Mouse (Mus musculus): ENCODE measurements at regions not wholly inside any gene's neighbourhood (a gene's known extent, or its start where the extent isn't known, plus 50 kb on each side); places are given as distances from the start of the nearest gene placed in this dataset.

DNA sequence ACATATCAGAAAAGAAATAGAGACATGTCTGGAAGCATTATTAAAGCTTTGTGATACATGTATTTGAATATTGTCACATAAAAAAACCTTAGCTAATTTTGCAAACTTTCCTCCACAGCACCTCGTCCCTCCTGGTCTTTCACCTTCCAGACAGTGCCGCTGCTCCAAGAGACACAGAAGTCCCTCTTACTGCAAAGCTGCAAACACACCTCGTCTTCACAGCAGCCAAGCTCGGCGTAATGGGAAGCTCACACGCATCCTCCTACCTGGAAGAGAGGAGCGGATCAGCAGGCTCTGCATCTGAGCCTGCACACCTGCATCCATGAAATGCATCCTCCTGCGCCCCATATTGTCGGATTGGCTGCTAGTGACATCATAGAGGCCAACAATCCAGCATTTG is 208.4 kb downstream of the Irx2 start:
- Histone ChIP-seq H3K4me3 (replicated peaks) (no peak overlapping the region), H3K27me3 (peaks cover 4% of the 10 kb centered on the region; the same call in 1 of the 2 replicates), H3K27ac (replicated peaks) (no peak overlapping the region), H3K36me3 (no peaks in the 10 kb centered on the region), H3K9ac (no peak overlapping the region), H3K9me3 (replicated peaks) (no peaks in the 10 kb centered on the region), H3K4me1 (no peaks in the 10 kb centered on the region), H3K4me2 (replicated peaks) (no peak overlapping the region)
- no peak for ATAC-seq (ENCODE audit: insufficient number of reproducible peaks, low FRiP score, low TSS enrichment, low read depth)
- 81% methylated on average over 9 of the region's 9 CpGs for WGBS

DNA sequence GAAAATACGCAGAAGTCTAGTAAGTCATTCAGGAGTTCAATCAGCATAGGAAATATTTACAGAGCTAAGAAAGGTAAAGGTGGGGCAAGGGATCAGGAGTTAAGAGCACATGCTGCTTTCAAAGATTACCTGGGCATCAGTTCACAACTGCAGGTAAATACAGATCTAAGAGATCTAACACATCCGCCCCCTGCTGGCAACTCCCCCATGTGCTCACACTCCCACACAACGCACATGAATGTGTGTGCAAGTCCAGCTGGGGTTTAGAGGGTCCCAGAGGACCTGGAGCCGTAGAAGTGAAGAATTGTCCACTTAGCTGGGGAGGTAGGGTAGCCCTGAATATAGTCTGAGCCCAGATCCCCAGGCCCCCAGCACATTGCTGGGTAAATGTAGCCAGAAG is 219.5 kb downstream of the Irx2 start:
- no peak for ATAC-seq (ENCODE audit: insufficient number of reproducible peaks, low FRiP score, low TSS enrichment, low read depth)

DNA sequence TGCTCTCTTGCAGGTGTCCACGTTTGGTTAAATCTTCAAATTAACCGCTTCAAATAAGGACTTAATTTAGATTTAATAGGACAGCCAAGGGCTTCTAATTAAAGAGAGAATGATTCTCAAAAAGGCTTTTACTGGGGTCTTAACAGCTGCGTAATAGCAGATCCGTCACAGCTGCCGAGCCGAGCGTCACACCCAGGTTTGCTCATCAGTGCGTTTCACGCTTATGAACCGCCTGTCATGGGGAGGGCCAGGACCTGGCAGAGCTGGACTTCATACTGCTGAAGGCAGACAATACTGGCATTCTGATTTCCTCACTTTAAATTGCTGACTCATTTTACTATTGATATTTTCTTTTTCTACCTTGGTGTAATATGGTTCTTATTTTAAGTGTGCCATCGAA is 221.2 kb downstream of the Irx2 start:
- Histone ChIP-seq H3K9me3 (replicated peaks) (no peaks in the 10 kb centered on the region), H3K4me3 (replicated peaks) (no peak overlapping the region), H3K4me1 (peaks cover 4% of the 10 kb centered on the region; the same call in 1 of the 2 replicates), H3K36me3 (no peaks in the 10 kb centered on the region), H3K4me2 (replicated peaks) (no peak overlapping the region), H3K9ac (no peak overlapping the region), H3K27me3 (no peaks in the 10 kb centered on the region), H3K27ac (replicated peaks) (no peak overlapping the region)
- 53% methylated on average over 11 of the region's 11 CpGs for WGBS
- no peak for ATAC-seq (ENCODE audit: insufficient number of reproducible peaks, low FRiP score, low TSS enrichment, low read depth)

More for the DNA sequence above, 219.5 kb downstream of the Irx2 start:
- Histone ChIP-seq H3K4me3 (replicated peaks) (no peak overlapping the region), H3K27ac (replicated peaks) (no peak overlapping the region), H3K9ac (no peak overlapping the region), H3K36me3 (no peaks in the 10 kb centered on the region), H3K27me3 (no peaks in the 10 kb centered on the region), H3K4me2 (replicated peaks) (no peak overlapping the region), H3K9me3 (replicated peaks) (no peaks in the 10 kb centered on the region), H3K4me1 (peaks cover 4% of the 10 kb centered on the region; the same call in 1 of the 2 replicates)
- 63% methylated on average over 4 of the region's 4 CpGs for WGBS

DNA sequence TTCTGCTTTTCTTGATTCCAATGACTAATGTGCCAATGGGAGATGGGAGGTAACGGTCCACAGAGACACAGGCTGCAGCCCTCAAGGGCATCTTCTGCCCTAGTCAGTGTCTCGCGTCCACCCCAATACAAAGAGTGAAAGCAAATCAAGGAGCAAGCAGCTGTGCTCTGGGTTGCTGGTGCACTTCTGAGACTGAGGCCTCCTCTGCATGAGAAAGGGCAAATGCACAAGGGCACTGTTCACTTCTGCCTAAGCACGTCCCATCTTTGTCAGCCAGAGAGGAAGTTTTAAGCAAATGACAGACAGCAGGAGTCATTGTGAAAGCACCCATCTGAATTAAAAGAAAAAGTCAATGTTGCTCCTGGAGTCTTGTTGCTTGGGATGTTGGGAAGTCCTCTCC is 224.3 kb downstream of the Irx2 start:
- H3K27me3 ChIP-seq = no peaks in the 10 kb centered on the region
- H3K9ac ChIP-seq = no peak overlapping the region
- no peak overlapping the region for H3K4me3 ChIP-seq (replicated peaks)
- no peak overlapping the region for H3K27ac ChIP-seq (replicated peaks)
- no peak for ATAC-seq (ENCODE audit: insufficient number of reproducible peaks, low FRiP score, low TSS enrichment, low read depth)
- no peaks in the 10 kb centered on the region for H3K9me3 ChIP-seq (replicated peaks)
- no peak overlapping the region for H3K4me2 ChIP-seq (replicated peaks)
- H3K4me1 ChIP-seq = peaks cover 4% of the 10 kb centered on the region; the same call in 1 of the 2 replicates
- H3K36me3 ChIP-seq = no peaks in the 10 kb centered on the region
- WGBS = 51% methylated on average over 4 of the region's 4 CpGs

DNA sequence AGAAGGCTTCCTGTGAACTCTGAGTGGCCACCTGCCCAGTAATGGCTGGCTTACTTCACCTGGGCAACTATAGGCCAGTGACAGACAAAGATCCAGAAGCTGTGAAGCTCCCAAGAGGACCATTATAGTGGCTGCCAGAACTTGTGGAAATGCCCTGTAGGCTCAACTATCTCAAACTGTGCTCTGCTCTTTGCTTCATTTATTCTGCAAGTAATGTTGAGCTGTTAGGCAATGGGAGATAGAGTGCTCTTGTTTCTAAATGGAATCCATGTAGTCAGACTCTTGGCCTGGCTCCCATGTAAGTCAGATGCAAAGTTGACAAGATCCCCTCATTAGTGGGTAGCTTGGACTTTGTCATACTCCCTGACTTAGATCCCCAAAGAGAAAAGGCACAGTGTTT is 247.3 kb downstream of the Irx2 start:
- Histone ChIP-seq H3K9me3 (replicated peaks) (no peaks in the 10 kb centered on the region), H3K4me2 (replicated peaks) (no peak overlapping the region), H3K4me1 (no peaks in the 10 kb centered on the region), H3K36me3 (no peaks in the 10 kb centered on the region), H3K27ac (replicated peaks) (no peak overlapping the region), H3K4me3 (replicated peaks) (no peak overlapping the region), H3K9ac (no peak overlapping the region), H3K27me3 (no peaks in the 10 kb centered on the region)
- no peak for ATAC-seq (ENCODE audit: insufficient number of reproducible peaks, low FRiP score, low TSS enrichment, low read depth)

DNA sequence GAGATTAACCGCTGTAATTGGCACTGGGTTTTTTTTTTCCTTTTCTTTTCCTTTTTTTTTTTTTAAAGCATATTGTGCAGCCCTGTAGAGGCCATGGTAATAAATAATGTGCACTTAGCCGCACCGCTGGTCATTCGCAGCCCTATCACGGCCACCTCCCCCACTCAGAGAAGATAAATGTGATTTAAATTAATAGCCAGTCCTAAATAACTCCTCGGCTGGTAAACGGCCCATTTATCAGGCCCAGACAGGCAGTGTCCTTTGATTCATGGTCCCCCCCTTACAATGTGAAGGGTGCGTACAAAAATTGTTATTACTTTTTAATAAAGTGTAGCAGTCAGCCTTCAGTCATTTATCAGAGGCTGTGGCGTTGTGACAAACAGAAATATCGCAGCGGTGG is 266.4 kb downstream of the Irx2 start:
- no peaks in the 10 kb centered on the region for H3K4me1 ChIP-seq
- WGBS = 81% methylated on average over 11 of the region's 11 CpGs
- no peak overlapping the region for H3K4me3 ChIP-seq (replicated peaks)
- no peaks in the 10 kb centered on the region; the same call in none of the 2 replicates for H3K27me3 ChIP-seq
- no peak overlapping the region for H3K4me2 ChIP-seq (replicated peaks)
- no peaks in the 10 kb centered on the region for H3K9me3 ChIP-seq (replicated peaks)
- H3K27ac ChIP-seq (replicated peaks) = no peak overlapping the region
- no peak overlapping the region for H3K9ac ChIP-seq
- no peak for ATAC-seq (ENCODE audit: insufficient number of reproducible peaks, low FRiP score, low TSS enrichment, low read depth)
- no peaks in the 10 kb centered on the region for H3K36me3 ChIP-seq

DNA sequence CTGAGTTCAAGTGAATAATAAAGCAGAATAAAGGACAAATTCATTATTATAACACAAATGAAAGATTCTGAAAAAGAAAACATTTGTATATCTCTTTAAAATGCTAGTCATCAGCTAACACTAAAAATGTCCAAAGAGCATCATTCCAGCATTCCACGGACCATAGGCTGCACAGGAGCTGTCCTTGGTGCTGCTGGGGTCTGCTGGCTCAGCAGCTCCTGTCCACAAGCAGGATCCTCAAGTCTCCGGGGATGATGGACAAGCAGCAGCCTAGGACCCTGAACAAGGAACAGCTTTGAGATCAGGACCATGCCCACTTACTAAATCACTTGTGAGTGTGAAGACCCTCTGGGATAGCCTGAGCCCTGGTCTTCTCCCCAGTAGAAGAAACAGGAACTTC is 274.0 kb downstream of the Irx2 start:
- no peak overlapping the region for H3K27ac ChIP-seq (replicated peaks)
- no peak overlapping the region for H3K9ac ChIP-seq
- no peak for ATAC-seq (ENCODE audit: insufficient number of reproducible peaks, low FRiP score, low TSS enrichment, low read depth)
- H3K4me1 ChIP-seq = no peaks in the 10 kb centered on the region
- no peak overlapping the region for H3K4me3 ChIP-seq (replicated peaks)
- no peaks in the 10 kb centered on the region; the same call in 1 of the 2 replicates for H3K27me3 ChIP-seq
- no peaks in the 10 kb centered on the region for H3K36me3 ChIP-seq
- H3K9me3 ChIP-seq (replicated peaks) = no peaks in the 10 kb centered on the region
- H3K4me2 ChIP-seq (replicated peaks) = no peak overlapping the region
- 32% methylated on average over 2 of the region's 2 CpGs for WGBS

DNA sequence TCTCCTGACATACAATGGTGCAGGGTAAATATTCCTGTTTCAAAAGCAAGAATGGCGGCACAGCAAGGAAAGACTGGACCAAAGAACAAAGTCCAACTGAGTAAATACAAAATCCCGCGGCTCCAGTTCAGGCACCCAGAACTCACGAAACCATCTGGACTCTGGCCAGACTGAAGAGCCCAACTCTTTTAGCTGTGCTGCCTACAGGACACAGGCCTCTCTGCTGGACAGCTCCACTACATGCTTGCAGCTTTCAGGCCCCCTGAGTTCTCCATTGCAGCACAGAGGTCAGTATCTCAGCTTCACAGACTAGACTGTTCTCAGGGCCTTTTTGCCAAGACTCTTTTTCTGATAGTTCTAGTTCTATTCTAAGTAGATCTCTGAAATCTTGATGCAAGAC is 290.3 kb downstream of the Irx2 start:
- H3K27ac ChIP-seq (replicated peaks) = no peak overlapping the region
- no peaks in the 10 kb centered on the region for H3K27me3 ChIP-seq
- no peak for ATAC-seq (ENCODE audit: insufficient number of reproducible peaks, low FRiP score, low TSS enrichment, low read depth)
- WGBS = 78% methylated on average over 4 of the region's 4 CpGs
- H3K9me3 ChIP-seq (replicated peaks) = no peaks in the 10 kb centered on the region
- no peak overlapping the region for H3K9ac ChIP-seq
- H3K4me3 ChIP-seq (replicated peaks) = no peak overlapping the region
- H3K4me1 ChIP-seq = no peaks in the 10 kb centered on the region
- H3K4me2 ChIP-seq (replicated peaks) = no peak overlapping the region
- H3K36me3 ChIP-seq = no peaks in the 10 kb centered on the region

DNA sequence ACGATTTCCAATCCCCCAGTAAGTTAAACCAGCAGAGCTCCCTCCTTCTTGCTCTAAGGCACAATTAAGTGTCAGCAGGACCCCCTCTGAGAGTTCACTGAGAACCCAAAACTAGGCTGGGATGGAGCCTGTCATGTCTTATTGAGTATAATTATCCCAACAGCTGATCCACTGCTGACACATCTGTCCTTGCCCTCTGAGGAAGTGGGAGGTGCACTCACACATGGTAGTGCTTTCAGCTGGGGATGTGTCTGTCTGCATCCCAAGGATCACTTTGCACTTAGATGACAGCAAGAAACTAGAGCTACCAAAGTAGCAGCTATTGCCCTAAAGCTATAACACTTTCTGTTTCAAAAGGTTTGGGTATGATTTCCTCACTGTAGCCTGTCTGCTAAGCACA is 291.7 kb downstream of the Irx2 start:
- ATAC-seq (ENCODE audit: insufficient number of reproducible peaks, low FRiP score, low TSS enrichment, low read depth) = no peak
- no peaks in the 10 kb centered on the region for H3K4me1 ChIP-seq
- no peak overlapping the region for H3K9ac ChIP-seq
- no peak overlapping the region for H3K27ac ChIP-seq (replicated peaks)
- no peaks in the 10 kb centered on the region for H3K9me3 ChIP-seq (replicated peaks)
- H3K4me3 ChIP-seq (replicated peaks) = no peak overlapping the region
- H3K27me3 ChIP-seq = no peaks in the 10 kb centered on the region
- H3K4me2 ChIP-seq (replicated peaks) = no peak overlapping the region
- no peaks in the 10 kb centered on the region for H3K36me3 ChIP-seq
- 0% methylated on average over 1 of the region's 1 CpGs for WGBS

DNA sequence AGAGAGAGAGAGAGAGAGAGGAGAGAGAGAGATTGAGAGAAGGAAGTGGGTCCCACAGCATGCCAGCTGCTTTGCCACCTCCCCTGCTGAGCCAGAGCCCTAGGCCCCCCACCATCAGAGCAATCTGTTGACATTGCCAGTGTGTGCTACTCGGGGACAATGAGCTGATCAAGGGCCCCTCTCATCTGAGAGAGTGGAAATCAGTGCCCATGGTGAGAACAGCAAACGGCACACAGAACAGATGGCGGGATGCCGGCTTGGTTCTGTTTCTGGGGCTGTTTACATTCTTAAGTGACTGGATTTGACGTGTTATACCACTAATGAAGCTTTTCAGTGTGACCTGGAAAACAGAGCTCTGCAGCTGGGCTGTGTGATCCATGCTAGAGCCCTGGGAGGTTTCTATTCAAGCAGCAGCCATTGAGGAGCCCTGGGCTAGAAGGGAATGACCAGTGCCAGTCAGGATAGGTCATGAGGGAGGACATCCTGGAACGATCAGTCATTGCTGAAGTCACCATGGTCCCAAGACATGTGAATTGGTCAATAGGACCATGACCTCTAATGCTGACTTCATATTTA is 296.0 kb downstream of the Irx2 start:
- ATAC-seq (ENCODE audit: insufficient number of reproducible peaks, low FRiP score, low TSS enrichment, low read depth) = no peak
- Histone ChIP-seq H3K9me3 (replicated peaks) (no peaks in the 10 kb centered on the region), H3K36me3 (no peaks in the 10 kb centered on the region), H3K9ac (no peak overlapping the region), H3K27me3 (no peaks in the 10 kb centered on the region), H3K4me3 (replicated peaks) (no peak overlapping the region), H3K27ac (replicated peaks) (no peak overlapping the region), H3K4me1 (no peaks in the 10 kb centered on the region), H3K4me2 (replicated peaks) (no peak overlapping the region)
- WGBS = 38% methylated on average over 6 of the region's 6 CpGs

DNA sequence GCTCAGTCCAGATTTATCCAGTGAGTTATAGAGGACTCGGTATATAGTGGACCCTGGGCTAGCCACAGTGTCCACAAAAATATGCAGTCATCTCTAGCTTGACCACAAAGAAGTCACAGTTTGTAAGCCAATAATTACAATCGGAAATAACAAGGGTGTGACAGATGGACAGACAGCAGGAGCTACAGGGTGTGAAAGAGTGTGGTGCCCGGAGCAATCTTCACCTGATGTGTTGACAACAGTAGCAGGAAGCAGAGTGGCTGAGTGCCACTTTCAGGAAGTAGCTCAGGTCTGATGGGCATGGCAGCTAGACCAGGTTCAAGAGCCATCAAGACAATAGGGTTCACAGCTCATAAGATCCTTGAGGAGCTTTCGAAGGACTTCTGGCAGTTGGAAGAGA is 308.6 kb downstream of the Irx2 start:
- ATAC-seq (ENCODE audit: insufficient number of reproducible peaks, low FRiP score, low TSS enrichment, low read depth) = no peak
- Histone ChIP-seq H3K36me3 (no peaks in the 10 kb centered on the region), H3K9ac (no peak overlapping the region), H3K9me3 (replicated peaks) (no peaks in the 10 kb centered on the region), H3K4me3 (replicated peaks) (no peak overlapping the region), H3K4me2 (replicated peaks) (no peak overlapping the region), H3K27ac (replicated peaks) (no peak overlapping the region), H3K4me1 (no peaks in the 10 kb centered on the region), H3K27me3 (peaks cover 4% of the 10 kb centered on the region)
- 79% methylated on average over 4 of the region's 4 CpGs for WGBS

DNA sequence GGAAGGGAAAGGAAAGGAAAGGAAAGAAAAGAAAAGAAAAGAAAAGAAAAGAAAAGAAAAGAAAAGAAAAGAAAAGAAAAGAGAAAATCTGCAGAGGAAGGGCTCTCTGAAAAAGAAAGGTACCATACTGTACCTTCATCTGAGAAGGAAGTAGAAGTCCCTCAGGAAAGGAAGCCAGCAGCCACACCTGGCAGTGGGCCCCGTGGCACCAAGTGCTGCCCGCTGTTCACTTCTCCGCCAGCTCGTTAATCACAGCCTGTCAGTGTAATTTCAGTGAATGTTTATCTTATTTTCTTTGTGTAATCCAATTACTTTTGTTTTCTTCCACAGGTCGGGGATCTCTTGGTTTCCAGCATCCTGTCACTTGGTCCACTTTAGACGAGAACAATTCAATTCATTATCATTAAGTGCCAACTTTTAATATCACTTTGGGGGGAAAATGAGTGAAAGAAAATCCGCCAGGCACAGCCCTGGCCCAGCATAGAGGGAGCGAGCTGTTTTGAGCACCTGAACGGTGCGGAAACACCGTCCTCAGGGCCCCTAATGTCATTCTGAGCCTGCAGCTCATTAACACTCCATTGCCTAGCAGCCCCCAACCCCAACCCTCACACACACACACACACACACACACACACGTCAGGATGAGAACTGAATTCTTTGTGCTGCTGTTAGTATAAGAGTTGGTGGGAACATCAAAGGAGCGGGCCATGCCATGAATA is 309.7 kb downstream of the Irx2 start:
- Histone ChIP-seq H3K27me3 (peaks cover 4% of the 10 kb centered on the region), H3K27ac (replicated peaks) (no peak overlapping the region), H3K36me3 (no peaks in the 10 kb centered on the region), H3K4me3 (replicated peaks) (no peak overlapping the region), H3K4me1 (no peaks in the 10 kb centered on the region), H3K9me3 (replicated peaks) (no peaks in the 10 kb centered on the region), H3K4me2 (replicated peaks) (no peak overlapping the region), H3K9ac (no peak overlapping the region)
- 48% methylated on average over 13 of the region's 13 CpGs for WGBS
- no peak for ATAC-seq (ENCODE audit: insufficient number of reproducible peaks, low FRiP score, low TSS enrichment, low read depth)
